Mouse (Mus musculus): ENCODE data around the gene Gpr4.

DNA sequence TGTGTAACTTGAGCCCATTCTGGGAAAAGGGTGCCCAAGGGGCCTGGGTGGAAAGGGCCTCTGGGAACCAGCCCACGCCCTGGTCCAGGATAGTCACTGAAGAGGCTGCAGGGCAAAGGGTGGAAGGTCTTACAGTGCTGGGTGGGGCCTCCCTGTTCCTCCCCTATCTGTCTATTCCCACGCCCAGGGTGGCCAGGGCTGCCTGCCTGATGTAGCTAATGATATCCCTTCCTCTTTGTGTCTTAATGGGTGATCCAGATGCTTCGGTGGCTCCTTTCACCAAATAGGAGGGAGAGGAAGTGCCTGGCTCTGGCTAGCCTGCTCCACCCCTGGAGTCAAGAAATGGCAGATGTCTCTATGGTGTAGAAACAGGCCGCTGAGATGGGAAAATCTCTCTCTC is 12.6 kb downstream of the Gpr4 start:
- TF ChIP-seq CHD2 (IDR thresholded peaks at IDR 0.05; ENCODE audit: low read depth, low read length) (no peak), ZNF384 (IDR thresholded peaks at IDR 0.05; ENCODE audit: low read depth, low read length) (no peak), ZC3H11A (IDR thresholded peaks at IDR 0.05; ENCODE audit: borderline replicate concordance, low read depth, low read length) (no peak), HCFC1 (IDR thresholded peaks at IDR 0.05; ENCODE audit: borderline replicate concordance, insufficient read depth, low read length) (no peak), MAFK (IDR thresholded peaks at IDR 0.05; ENCODE audit: insufficient read depth, low read depth, low read length) (no peak)
